Mouse (Mus musculus) ES-E14 (cell line): ENCODE data around the gene Rab30. TPM values are rescaled to one million over a fixed set of nuclear protein-coding genes. Genes with fewer than 3 reads are reported as not detected.

Experiments used
- DNase-seq: peaks from one replicate; pipeline ENCODE4 v3.0.0-alpha.2; 2013; ENCODE audit warnings: low read depth, low spot score
- H3K27ac ChIP-seq: 2 replicates; pipeline ENCODE4 v1.5.1; 2012; ENCODE audit warnings: low read depth, mild to moderate bottlenecking, low read length, moderate library complexity, mixed read lengths; ENCODE audit not compliant: poor library complexity, insufficient read depth, severe bottlenecking
- H3K36me3 ChIP-seq: 2 replicates; pipeline ENCODE4 v1.6.1; 2012; ENCODE audit warnings: mild to moderate bottlenecking, low read length, moderate library complexity, mixed read lengths; ENCODE audit not compliant: control insufficient read depth, poor library complexity, insufficient read depth, severe bottlenecking
- H3K4me1 ChIP-seq, 2 experiments: fragments of 150-350 bp in 1 of 2; sonication (generic) in 1 of 2; 2 replicates each; pipeline ENCODE4 v1.6.1; 2012; ENCODE audit warnings: low read length in 2 of 2, mild to moderate bottlenecking in 1 of 2, mixed read lengths in 1 of 2; ENCODE audit not compliant: control insufficient read depth in 2 of 2, insufficient read depth in 2 of 2, poor library complexity in 1 of 2
- H3K4me3 ChIP-seq, 2 experiments: fragments of 150-350 bp in 1 of 2; sonication (generic) in 1 of 2; 2 replicates each; pipeline ENCODE4 v1.5.1; 2012; ENCODE audit warnings: low read length in 2 of 2, low read depth in 1 of 2, mild to moderate bottlenecking in 1 of 2, mixed read lengths in 1 of 2; ENCODE audit not compliant: insufficient read depth in 1 of 2, poor library complexity in 1 of 2, severe bottlenecking in 1 of 2
- H3K9ac ChIP-seq: 2 replicates; pipeline ENCODE4 v1.6.1; 2012; ENCODE audit warnings: low read depth, mild to moderate bottlenecking, low read length, mixed read lengths; ENCODE audit not compliant: poor library complexity, insufficient read depth, severe bottlenecking
- H3K9me3 ChIP-seq: fragments of 150-350 bp; sonication (generic); 2 replicates; pipeline ENCODE4 v1.6.1; 2012; ENCODE audit warnings: low read depth, mild to moderate bottlenecking, low read length; ENCODE audit not compliant: control insufficient read depth, insufficient read depth
- CHD2 ChIP-seq: IDR thresholded peaks from 2 replicates; pipeline ENCODE4 v1.6.1; 2014; ENCODE audit warnings: mild to moderate bottlenecking, low read depth, low read length, inconsistent platforms
- HCFC1 ChIP-seq: IDR thresholded peaks from 2 replicates; pipeline ENCODE4 v1.6.1; 2012; ENCODE audit warnings: low read length, inconsistent platforms, borderline replicate concordance; ENCODE audit not compliant: insufficient read depth
- MAFK ChIP-seq: IDR thresholded peaks from 2 replicates; pipeline ENCODE4 v1.6.1; 2014; ENCODE audit warnings: mild to moderate bottlenecking, low read depth, low read length, inconsistent platforms; ENCODE audit not compliant: insufficient read depth
- ZC3H11A ChIP-seq: IDR thresholded peaks from 2 replicates; pipeline ENCODE4 v1.6.1; 2012; ENCODE audit warnings: low read depth, mild to moderate bottlenecking, inconsistent platforms, low read length, borderline replicate concordance
- ZNF384 ChIP-seq: IDR thresholded peaks from 2 replicates; pipeline ENCODE4 v1.6.1; 2012; ENCODE audit warnings: low read depth, low read length, inconsistent platforms
- in situ Hi-C, 2 experiments: fragments of 600-800 bp; cut with MboI; formaldehyde crosslinking; loops; one replicate each; pipeline ENCODE4 v1.15.1; 2025; ENCODE audit warnings: low sequenced_read_pairs in 2 of 2, inconsistent platforms in 1 of 2; ENCODE audit not compliant: unreplicated experiment in 2 of 2
- total RNA-seq: library from RNA; depleted of rRNA; stranded (reverse); fragments of 300-350 nt; gene quantifications from 2 replicates; pipeline ENCODE4 v1.2.3, GENCODE M21; 2012

Rab30 gene
- total RNA-seq, 1 experiment: 7.4 TPM

- Histone ChIP-seq H3K36me3 (no peaks in the 10 kb centered on the region), H3K27ac (no peak overlapping the region), H3K9ac (no peak overlapping the region), H3K4me1 (no peaks in the 10 kb centered on the region), H3K4me3 (no peak overlapping the region), H3K9me3 (no peaks in the 10 kb centered on the region)
- TF ChIP-seq CHD2 (no peak), HCFC1 (no peak), MAFK (no peak), ZNF384 (no peak), ZC3H11A (no peak)
- no peak for DNase-seq
- in situ Hi-C loops: no loop called here
Measured at GRCm38 (mm10) chr7:92822409-92823101, 81.2 kb downstream of the Rab30 start.

GRCm38 (mm10) chr7:92826248-92826647 lies 84.8 kb downstream of the Rab30 start:
- no peak for TF ChIP-seq ZNF384

GRCm38 (mm10) chr7:92827981-92828380 lies 86.6 kb downstream of the Rab30 start:
- in situ Hi-C loops: no loop called here
- H3K4me3 ChIP-seq: no peak overlapping the region
- TF ChIP-seq ZNF384 (no peak), CHD2 (no peak), MAFK (no peak), ZC3H11A (no peak), HCFC1 (no peak)
- no peaks in the 10 kb centered on the region for H3K4me1 ChIP-seq
- H3K9ac ChIP-seq: no peak overlapping the region
- no peaks in the 10 kb centered on the region for H3K9me3 ChIP-seq
- H3K27ac ChIP-seq: no peak overlapping the region
- H3K36me3 ChIP-seq: no peaks in the 10 kb centered on the region
- DNase-seq: no peak

More at GRCm38 (mm10) chr7:92826248-92826647, 84.8 kb downstream of the Rab30 start:
- no peak for DNase-seq
- Histone ChIP-seq H3K4me1 (no peaks in the 10 kb centered on the region), H3K36me3 (no peaks in the 10 kb centered on the region), H3K9me3 (no peaks in the 10 kb centered on the region), H3K27ac (no peak overlapping the region), H3K4me3 (no peak overlapping the region), H3K9ac (no peak overlapping the region)
- in situ Hi-C loops: no loop called here

- Histone ChIP-seq H3K36me3 (no peaks in the 10 kb centered on the region), H3K9ac (no peak overlapping the region), H3K4me3 (no peak overlapping the region), H3K4me1 (no peaks in the 10 kb centered on the region), H3K27ac (no peak overlapping the region), H3K9me3 (no peaks in the 10 kb centered on the region)
- no peak for DNase-seq
- in situ Hi-C loops: no loop called here
- TF ChIP-seq HCFC1: no peak
- no peak for TF ChIP-seq CHD2
- TF ChIP-seq ZC3H11A: no peak
- TF ChIP-seq ZNF384: no peak
- no peak for TF ChIP-seq MAFK
Measured at GRCm38 (mm10) chr7:92832395-92832794, 91.0 kb downstream of the Rab30 start.

- H3K4me3 ChIP-seq: no peak overlapping the region
- in situ Hi-C loops: no loop called here
- no peaks in the 10 kb centered on the region for H3K36me3 ChIP-seq
- H3K9me3 ChIP-seq: no peaks in the 10 kb centered on the region
- H3K27ac ChIP-seq: no peak overlapping the region
- DNase-seq: no peak
- H3K9ac ChIP-seq: no peak overlapping the region
- TF ChIP-seq HCFC1 (no peak), ZNF384 (no peak), ZC3H11A (no peak), CHD2 (no peak), MAFK (no peak)
- no peaks in the 10 kb centered on the region for H3K4me1 ChIP-seq
Measured at GRCm38 (mm10) chr7:92834391-92834790, 93.0 kb downstream of the Rab30 start.
